Mouse (Mus musculus) T-cell, adult 2 months (primary cell): Measurements from ENCODE around the gene Vps4a.
"Not testable (repeated sequence)": the region's sequence is repeated elsewhere in the genome, so short reads cannot be mapped to it uniquely, and the experiment has no call there.

Experiments
- DNase-seq: peaks from one replicate; pipeline ENCODE4 v3.0.0; 2022; ENCODE audit warnings: low spot score

Gene Vps4a

DNA sequence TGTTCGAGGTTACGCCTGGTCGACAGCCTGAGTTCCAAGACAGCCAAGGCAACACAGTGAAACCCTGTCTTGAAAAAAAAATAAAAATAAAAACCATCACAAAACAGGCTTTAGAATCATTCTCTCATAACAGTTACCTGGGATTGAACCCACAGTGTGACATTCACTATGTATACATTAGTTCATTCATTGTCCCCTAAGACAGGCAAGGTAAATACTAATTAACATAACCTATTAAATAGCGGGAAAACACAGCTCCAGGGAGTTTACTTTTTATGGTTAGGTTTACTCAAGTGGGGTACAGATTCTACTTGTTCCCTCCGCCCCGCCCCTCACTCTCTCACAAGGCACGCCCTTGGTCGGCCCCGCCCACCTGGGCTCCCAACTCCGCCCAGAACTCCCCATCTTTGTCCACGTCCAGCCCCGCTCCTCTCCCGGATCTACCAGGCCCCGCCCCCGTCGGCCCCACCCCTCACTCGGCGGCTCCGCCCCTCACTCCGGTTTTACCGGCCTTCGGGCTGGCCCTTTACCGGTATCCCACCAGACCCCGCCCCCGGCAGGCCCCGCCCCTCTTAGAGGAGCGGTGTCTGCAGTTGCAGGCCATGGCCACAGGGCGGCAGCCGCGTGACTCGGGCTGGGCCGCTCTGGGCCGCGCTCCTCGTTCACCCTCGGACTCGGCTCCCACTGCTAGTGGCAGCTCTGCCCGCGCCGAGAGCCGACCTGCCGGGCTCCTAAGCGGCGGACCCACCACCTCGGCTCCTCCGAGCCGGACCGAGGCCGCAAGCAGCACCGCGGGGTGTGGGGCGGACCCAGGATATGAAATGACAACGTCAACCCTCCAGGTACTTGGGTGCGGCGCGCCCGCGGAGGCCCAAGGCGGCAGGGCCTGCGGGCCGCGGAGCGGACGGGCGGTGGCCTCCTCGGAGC, at the start of gene Vps4a:
Vps4a (plus strand) TSS at position 573 of the 927 bp plus-strand sequence.
- peak; percentile 93 for DNase-seq

DNA sequence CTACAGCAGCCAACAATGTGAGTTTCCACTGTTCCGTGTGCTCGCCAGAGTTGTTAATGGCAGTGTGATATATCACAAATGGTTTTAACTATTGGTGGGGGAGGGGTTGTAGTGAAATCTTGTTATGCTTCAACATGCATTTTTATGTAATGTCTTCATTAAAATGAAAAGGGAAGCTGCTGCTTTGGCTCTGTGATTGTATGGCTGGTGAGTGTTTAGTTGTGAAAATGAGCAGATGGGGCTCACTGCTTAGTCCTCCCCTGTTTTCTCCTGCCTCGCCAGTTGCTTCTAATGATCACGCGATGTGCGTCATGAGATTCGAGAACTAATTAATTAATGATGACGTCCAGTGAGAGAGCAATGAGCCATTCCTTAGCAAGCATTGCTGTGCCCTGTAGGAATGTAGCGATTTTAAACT, 45.6 kb upstream of the Vps4a start:
- DNase-seq = no peak

GRCm38 (mm10) chr8:106985951-106986350, 45.1 kb upstream of the Vps4a start:
- DNase-seq = no peak

GRCm38 (mm10) chr8:106987557-106987956, 43.5 kb upstream of the Vps4a start:
- no peak for DNase-seq

DNA sequence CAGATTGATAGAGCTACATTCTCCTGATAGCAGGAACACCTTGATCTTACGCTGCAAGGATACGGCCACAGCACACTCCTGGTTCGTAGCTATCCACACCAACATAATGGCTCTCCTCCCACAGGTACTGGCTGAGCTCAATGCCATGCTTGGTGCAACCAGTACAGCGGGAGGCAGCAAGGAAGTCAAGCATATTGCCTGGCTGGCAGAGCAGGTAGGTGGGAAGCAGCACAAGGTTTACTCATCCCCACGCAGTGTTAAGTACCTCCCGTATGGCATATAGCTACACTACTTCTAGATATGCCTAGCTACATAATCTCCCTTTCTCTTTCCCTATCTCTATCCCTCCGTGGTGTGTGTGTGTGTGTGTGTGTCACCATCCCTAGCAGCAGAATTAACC, 39.6 kb upstream of the Vps4a start:
- no peak for DNase-seq

DNA sequence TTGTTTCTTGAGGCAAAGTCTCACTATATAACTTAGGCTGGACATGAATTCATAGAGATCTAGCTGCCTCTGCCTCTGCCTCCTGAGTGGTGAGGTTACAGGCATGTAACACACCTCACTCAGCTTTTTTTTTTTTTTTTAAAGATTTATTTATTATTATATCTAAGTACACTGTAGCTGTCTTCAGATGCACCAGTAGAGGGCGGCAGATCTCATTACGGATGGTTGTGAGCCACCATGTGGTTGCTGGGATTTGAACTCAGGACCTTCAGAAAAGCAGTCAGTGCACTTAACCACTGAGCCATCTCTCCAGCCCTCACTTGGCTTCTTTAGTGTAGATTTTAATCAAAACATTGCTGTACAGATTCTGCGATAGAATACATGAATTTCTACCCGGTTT, 34.7 kb upstream of the Vps4a start:
- DNase-seq = not testable (repeated sequence)

DNA sequence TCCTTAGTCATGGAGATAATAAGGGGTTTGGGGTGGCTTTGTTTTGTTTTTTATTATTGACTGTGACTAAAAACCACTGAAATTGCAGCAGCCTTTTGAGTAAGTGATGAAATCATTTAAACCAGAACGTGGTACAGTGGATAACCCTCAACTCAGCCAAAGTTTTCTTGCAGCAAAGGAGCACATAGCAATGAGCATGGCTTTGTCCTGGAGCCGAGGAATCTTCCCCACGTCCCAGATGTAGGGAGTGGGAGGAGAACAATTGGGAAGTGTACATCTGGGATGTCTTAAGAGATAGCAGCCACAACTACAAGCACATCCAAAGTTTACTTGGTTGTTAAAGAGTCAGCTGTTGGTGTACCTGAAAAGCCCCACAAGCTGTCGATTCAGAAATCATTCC, 33.6 kb upstream of the Vps4a start:
- DNase-seq = no peak

DNA sequence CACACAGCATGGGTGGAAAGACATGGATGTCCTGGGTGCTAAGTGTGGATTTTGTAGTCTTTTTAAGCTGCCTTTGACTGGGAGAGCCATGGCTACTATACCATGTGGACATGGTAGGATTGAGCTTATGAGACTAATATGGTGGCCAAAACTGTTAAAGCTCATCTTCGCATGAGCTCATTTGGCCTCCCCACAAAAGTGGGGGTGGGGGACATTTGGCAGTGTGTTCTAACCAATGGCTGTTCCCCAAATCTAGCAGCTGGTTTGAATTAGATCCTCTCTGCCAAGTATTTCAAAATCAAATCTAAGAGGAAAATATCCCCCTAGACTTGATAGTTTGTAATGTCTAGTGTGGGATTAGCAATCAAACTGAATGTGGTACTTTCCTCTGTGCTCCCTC, 32.0 kb upstream of the Vps4a start:
- DNase-seq = no peak

DNA sequence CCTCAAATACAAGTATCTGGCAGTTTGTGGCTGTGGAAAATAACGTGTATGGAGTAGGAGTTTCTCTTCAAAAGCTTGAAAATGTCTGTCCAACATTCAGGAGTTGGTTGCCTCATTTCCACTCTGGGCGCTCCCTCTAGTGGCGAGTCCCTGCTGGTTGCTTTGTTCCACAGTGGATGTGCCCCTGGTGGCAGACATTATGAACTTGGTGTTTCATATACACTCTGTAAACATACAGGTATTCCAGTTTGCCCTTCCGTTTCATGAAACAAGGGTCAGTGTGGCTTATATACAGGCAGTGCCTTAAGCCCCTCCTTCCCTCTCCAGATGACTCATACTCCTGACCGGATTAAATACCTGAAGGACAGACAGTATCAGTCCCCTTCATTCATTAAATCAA, 28.5 kb upstream of the Vps4a start:
- DNase-seq = peak; percentile 84

GRCm38 (mm10) chr8:107007795-107008194, 23.2 kb upstream of the Vps4a start:
- DNase-seq = no peak

DNA sequence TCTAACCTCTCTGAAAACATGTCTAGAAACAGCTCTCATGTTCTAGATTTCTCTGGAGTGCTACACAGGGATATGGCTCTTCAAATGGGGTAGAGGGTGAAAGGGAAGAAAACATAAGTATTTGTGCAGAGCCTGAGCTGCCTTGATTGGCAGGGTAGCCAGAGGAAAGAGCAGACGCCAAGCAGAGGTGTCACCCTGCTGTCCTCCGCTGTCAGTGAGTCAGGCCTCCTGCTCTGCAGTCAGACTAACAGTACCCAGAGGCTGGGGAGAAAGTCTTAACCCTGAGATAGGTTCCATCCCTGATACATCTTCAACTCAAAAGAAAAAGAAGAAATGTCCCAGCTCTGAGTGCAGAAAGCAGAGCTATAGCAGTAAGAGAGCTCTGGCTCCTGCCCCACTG, 18.4 kb upstream of the Vps4a start:
- no peak for DNase-seq

DNA sequence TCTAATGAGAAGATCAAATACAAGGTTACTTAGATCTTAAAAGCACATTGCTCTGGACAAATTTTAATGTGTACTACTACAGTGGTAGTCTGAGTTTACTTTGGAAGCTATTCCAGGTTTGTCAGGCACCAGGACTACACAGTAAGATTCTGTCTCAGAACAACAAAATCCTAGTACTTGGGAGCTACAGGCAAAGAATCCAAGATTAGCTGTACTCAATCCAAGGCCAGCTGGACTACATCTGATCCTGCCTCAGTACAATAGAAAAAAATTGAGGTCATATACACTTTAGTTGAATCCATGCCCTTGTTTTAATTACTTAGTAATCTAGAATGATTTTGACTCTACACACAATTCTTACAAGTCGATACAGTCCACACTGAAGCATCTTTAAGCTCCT, 16.1 kb upstream of the Vps4a start:
- DNase-seq = no peak

GRCm38 (mm10) chr8:107023479-107023878, 7.5 kb upstream of the Vps4a start:
- DNase-seq = no peak

DNA sequence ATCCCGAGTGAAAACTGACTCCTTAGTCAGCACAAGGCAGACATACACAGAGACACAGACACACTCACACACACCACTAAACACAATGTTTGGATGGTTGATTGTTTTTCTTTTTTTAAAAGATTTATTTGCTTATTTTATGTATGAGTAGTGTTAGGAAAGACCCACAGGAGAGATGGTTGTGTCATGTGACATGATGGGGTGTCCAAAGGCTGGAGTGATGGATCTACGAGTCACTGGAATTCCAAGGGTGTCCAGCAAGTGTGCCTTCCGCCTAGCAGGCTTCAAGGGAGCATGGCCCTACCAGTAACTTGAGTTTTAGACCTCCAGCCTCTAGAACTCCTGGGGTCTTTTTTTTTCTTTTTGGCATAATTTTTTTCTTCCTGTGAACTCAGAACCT, 1.7 kb upstream of the Vps4a start:
- DNase-seq = no peak

- DNase-seq = no peak
Measured at GRCm38 (mm10) chr8:107030058-107030457, 964 bp upstream of the Vps4a start.

GRCm38 (mm10) chr8:107031577-107032090, 612 bp downstream of the Vps4a start:
- no peak for DNase-seq

GRCm38 (mm10) chr8:107033609-107034008, 2.6 kb downstream of the Vps4a start:
- not testable (repeated sequence) for DNase-seq

DNA sequence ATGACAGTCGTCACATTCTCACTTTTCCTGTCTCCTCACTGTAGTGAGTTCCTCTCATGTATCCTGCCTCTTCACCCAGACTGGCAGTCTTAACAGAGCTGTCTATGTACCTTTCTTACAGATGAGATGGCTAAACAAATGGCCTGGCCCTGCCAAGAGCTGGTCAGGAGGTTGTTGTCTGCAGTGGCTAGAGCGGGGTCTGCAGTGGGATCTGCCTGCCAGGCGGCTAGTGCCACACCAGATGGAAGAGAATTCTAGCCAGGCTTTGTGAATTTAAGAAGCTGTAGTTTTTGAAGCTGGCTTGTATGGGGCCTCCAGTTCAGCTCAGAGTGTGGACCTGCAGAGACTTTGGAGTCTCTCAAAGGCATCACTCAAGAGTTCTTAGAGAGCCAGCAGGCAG, 4.6 kb downstream of the Vps4a start:
- no peak for DNase-seq

GRCm38 (mm10) chr8:107036626-107037025, 5.6 kb downstream of the Vps4a start:
- DNase-seq = no peak

- DNase-seq = no peak
Measured at GRCm38 (mm10) chr8:107040632-107041031, 9.6 kb downstream of the Vps4a start.

DNA sequence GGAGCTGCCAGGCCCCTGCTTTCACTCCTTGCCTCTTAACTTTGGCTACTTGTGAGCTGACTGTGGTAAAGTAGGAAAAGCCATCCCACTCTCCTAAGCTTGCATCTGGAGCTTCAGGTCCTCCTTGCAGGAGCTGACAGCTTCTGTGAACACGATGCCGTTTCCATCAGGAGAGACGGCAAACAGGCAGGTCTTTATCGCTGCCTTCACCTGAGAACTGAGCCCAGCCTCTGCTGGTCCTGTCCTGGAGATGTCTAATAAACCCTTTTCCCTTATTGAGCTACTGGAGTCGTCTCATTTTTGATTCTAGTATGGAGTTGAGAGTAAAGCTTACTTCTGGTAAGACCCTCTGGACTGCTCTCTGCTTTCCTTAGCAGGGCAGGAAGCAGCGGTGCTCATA, 14.5 kb downstream of the Vps4a start:
- no peak for DNase-seq

DNA sequence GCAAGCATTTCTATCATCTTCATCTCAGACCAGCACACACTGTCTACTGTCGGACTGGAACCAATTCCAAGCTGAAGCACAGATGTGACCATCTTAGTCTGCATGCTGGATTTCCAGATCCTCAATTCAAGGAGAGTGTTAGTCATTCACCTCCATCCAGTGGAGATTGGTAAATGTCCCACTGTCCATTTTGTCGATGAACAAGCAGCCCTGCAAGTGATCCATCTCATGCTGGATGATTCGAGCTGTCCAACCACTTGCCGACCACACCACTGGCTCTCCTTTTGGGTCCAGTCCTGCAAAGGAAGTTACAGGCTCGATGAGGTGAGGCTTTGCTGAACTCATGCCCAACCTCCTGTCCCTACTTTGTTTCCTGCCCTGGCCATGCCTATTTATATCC, 16.0 kb downstream of the Vps4a start:
- no peak for DNase-seq

GRCm38 (mm10) chr8:107048061-107048941, 17.3 kb downstream of the Vps4a start, which contains the start of gene Pdf:
Gene Pdf, minus strand, starts transcription at chr8:107048614.
- peak; percentile 81 for DNase-seq
